Mouse (Mus musculus): ENCODE results near the gene Pola2. TPM values are rescaled to one million over a fixed set of nuclear protein-coding genes. Genes with fewer than 3 reads are reported as not detected.
A peak's percentile ranks its signal among the peaks of the same experiment; 100 is the strongest.

Gene Pola2
- polyA plus RNA-seq, 1 experiment from 2014 or later = 49.3 TPM

DNA sequence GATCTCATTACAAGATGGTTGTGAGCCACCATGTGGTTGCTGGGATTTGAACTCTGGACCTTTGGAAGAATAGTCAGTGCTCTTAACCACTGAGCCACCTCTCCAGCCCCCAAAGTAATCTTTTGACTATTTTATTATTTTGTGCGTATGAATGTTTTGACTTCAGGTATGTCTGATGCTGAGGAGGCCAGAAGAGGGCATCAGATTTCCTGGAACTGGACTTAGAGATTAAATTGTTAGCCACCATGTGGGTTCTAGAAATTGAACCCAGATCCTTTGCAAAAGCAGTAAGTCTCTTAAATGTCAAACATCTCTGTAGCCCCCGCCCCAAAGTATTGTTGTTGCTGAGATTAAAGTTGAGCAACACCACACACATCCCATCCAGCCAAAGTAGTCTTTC is 1.9 kb upstream of the Pola2 start:
- 86% methylated on average over 2 of the region's 2 CpGs for WGBS
- Histone ChIP-seq H3K4me1 (replicated peaks) (peaks cover 32% of the 10 kb centered on the region), H3K4me3 (no peak overlapping the region), H3K9me3 (replicated peaks) (no peaks in the 10 kb centered on the region), H3K9ac (no peak overlapping the region), H3K27ac (ENCODE audit: poor library complexity, severe bottlenecking) (no peak overlapping the region), H3K36me3 (0 out of 2 replicates have a peak, but pooled peaks cover 7% of the 10 kb centered on the region), H3K27me3 (replicated peaks) (no peaks in the 10 kb centered on the region), H3K4me2 (no peak overlapping the region)
- ATAC-seq (ENCODE audit: insufficient number of reproducible peaks, low FRiP score) = no peak

- Histone ChIP-seq H3K27me3 (replicated peaks) (no peaks in the 10 kb centered on the region), H3K4me3 (no peak overlapping the region), H3K9ac (no peak overlapping the region), H3K27ac (ENCODE audit: poor library complexity, severe bottlenecking) (no peak overlapping the region), H3K4me1 (replicated peaks) (peaks cover 32% of the 10 kb centered on the region), H3K9me3 (replicated peaks) (no peaks in the 10 kb centered on the region), H3K36me3 (peaks cover 12% of the 10 kb centered on the region; the same call in 1 of the 2 replicates), H3K4me2 (no peak overlapping the region)
- WGBS = 6% methylated on average over 4 of the region's 4 CpGs
- ATAC-seq (ENCODE audit: insufficient number of reproducible peaks, low FRiP score) = no peak
Observed at GRCm38 (mm10) chr19:5965280-5965679, 1.3 kb upstream of the Pola2 start.

GRCm38 (mm10) chr19:5964804-5965203 is 802 bp upstream of the Pola2 start:
- H3K4me1 ChIP-seq (replicated peaks) = peaks cover 32% of the 10 kb centered on the region
- ATAC-seq (ENCODE audit: insufficient number of reproducible peaks, low FRiP score) = no peak
- H3K27ac ChIP-seq (ENCODE audit: poor library complexity, severe bottlenecking) = no peak overlapping the region
- H3K9me3 ChIP-seq (replicated peaks) = no peaks in the 10 kb centered on the region
- H3K9ac ChIP-seq = 0 out of 2 replicates have a peak overlapping the region, but pooled peaks have one; percentile 93
- 84% methylated on average over 2 of the region's 2 CpGs for WGBS
- peak overlapping the region; percentile 89 for H3K4me2 ChIP-seq
- no peaks in the 10 kb centered on the region for H3K27me3 ChIP-seq (replicated peaks)
- H3K4me3 ChIP-seq = peak overlapping the region; percentile 82; the same call in 1 of the 2 replicates
- H3K36me3 ChIP-seq = peaks cover 15% of the 10 kb centered on the region

- Histone ChIP-seq H3K27ac (ENCODE audit: poor library complexity, severe bottlenecking) (no peak overlapping the region), H3K9ac (0 out of 2 replicates have a peak overlapping the region, but pooled peaks have one; percentile 93), H3K9me3 (replicated peaks) (no peaks in the 10 kb centered on the region), H3K36me3 (peaks cover 35% of the 10 kb centered on the region), H3K4me1 (replicated peaks) (peaks cover 32% of the 10 kb centered on the region), H3K27me3 (replicated peaks) (no peaks in the 10 kb centered on the region), H3K4me2 (peak overlapping the region; percentile 89), H3K4me3 (peak overlapping the region; percentile 82)
- no peak for ATAC-seq (ENCODE audit: insufficient number of reproducible peaks, low FRiP score)
- 26% methylated on average over 1 of the region's 1 CpGs for WGBS
Observed at GRCm38 (mm10) chr19:5962651-5963050, 1.4 kb downstream of the Pola2 start.

- Histone ChIP-seq H3K27me3 (replicated peaks) (no peaks in the 10 kb centered on the region), H3K4me1 (replicated peaks) (peaks cover 48% of the 10 kb centered on the region), H3K36me3 (peaks cover 50% of the 10 kb centered on the region), H3K9ac (no peak overlapping the region), H3K4me3 (no peak overlapping the region), H3K9me3 (replicated peaks) (no peaks in the 10 kb centered on the region), H3K27ac (ENCODE audit: poor library complexity, severe bottlenecking) (no peak overlapping the region), H3K4me2 (no peak overlapping the region)
- WGBS = 84% methylated on average over 5 of the region's 5 CpGs
- ATAC-seq (ENCODE audit: insufficient number of reproducible peaks, low FRiP score) = no peak
Observed at GRCm38 (mm10) chr19:5957371-5957770, 6.6 kb downstream of the Pola2 start.

DNA sequence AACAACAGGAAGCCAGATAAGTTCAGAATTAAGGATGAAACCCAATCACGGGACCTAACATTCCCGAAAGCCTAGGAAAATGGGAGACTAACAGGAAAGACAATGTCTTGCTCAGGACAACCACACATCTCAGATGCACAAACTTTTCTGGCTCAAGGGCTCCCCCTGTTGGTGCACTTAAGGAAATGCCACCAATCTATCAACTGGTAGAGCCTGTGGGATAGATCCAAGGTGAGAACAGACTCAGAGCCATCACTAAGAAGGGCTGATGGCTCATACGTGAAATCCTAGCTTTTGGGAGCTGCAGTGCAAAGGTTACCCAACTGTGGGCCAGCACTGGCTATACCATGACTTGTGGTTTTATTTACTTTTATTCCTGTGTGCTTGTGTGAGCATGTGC is 7.3 kb downstream of the Pola2 start:
- H3K4me3 ChIP-seq = no peak overlapping the region
- H3K4me2 ChIP-seq = no peak overlapping the region
- H3K9me3 ChIP-seq (replicated peaks) = no peaks in the 10 kb centered on the region
- no peak overlapping the region for H3K9ac ChIP-seq
- H3K27me3 ChIP-seq (replicated peaks) = no peaks in the 10 kb centered on the region
- peaks cover 50% of the 10 kb centered on the region for H3K4me1 ChIP-seq (replicated peaks)
- WGBS = 14% methylated on average over 3 of the region's 3 CpGs
- no peak overlapping the region for H3K27ac ChIP-seq (ENCODE audit: poor library complexity, severe bottlenecking)
- peaks cover 49% of the 10 kb centered on the region for H3K36me3 ChIP-seq
- peak; percentile 57; the same call in 1 of the 2 replicates for ATAC-seq (ENCODE audit: insufficient number of reproducible peaks, low FRiP score)

GRCm38 (mm10) chr19:5955704-5956670 is 8.0 kb downstream of the Pola2 start:
- Histone ChIP-seq H3K36me3 (peaks cover 45% of the 10 kb centered on the region), H3K27ac (ENCODE audit: poor library complexity, severe bottlenecking) (peak overlapping the region; percentile 78), H3K4me1 (replicated peaks) (peaks cover 52% of the 10 kb centered on the region), H3K9ac (no peak overlapping the region), H3K9me3 (replicated peaks) (no peaks in the 10 kb centered on the region), H3K27me3 (replicated peaks) (no peaks in the 10 kb centered on the region), H3K4me3 (peak overlapping the region; percentile 3; the same call in 1 of the 2 replicates), H3K4me2 (peak overlapping the region; percentile 48)
- ATAC-seq (ENCODE audit: insufficient number of reproducible peaks, low FRiP score) = peak; percentile 51
- WGBS = 52% methylated on average over 28 of the region's 28 CpGs

GRCm38 (mm10) chr19:5954936-5955335 is 9.1 kb downstream of the Pola2 start:
- peaks cover 47% of the 10 kb centered on the region for H3K36me3 ChIP-seq
- peaks cover 59% of the 10 kb centered on the region for H3K4me1 ChIP-seq (replicated peaks)

GRCm38 (mm10) chr19:5954031-5954710 is 9.8 kb downstream of the Pola2 start:
- Histone ChIP-seq H3K27me3 (replicated peaks) (no peaks in the 10 kb centered on the region), H3K9me3 (replicated peaks) (no peaks in the 10 kb centered on the region), H3K4me2 (no peak overlapping the region), H3K36me3 (peaks cover 46% of the 10 kb centered on the region), H3K4me1 (replicated peaks) (peaks cover 59% of the 10 kb centered on the region), H3K9ac (no peak overlapping the region), H3K27ac (ENCODE audit: poor library complexity, severe bottlenecking) (no peak overlapping the region), H3K4me3 (no peak overlapping the region)
- 77% methylated on average over 22 of the region's 22 CpGs for WGBS
- no peak for ATAC-seq (ENCODE audit: insufficient number of reproducible peaks, low FRiP score)

More at GRCm38 (mm10) chr19:5954936-5955335, 9.1 kb downstream of the Pola2 start:
- 0 out of 2 replicates have a peak overlapping the region, but pooled peaks have one; percentile 11 for H3K27ac ChIP-seq (ENCODE audit: poor library complexity, severe bottlenecking)
- H3K4me2 ChIP-seq = no peak overlapping the region
- H3K9ac ChIP-seq = 0 out of 2 replicates have a peak overlapping the region, but pooled peaks have one; percentile 33
- H3K9me3 ChIP-seq (replicated peaks) = no peaks in the 10 kb centered on the region
- ATAC-seq (ENCODE audit: insufficient number of reproducible peaks, low FRiP score) = no peak
- H3K27me3 ChIP-seq (replicated peaks) = no peaks in the 10 kb centered on the region
- no peak overlapping the region for H3K4me3 ChIP-seq
- WGBS = 90% methylated on average over 10 of the region's 10 CpGs

DNA sequence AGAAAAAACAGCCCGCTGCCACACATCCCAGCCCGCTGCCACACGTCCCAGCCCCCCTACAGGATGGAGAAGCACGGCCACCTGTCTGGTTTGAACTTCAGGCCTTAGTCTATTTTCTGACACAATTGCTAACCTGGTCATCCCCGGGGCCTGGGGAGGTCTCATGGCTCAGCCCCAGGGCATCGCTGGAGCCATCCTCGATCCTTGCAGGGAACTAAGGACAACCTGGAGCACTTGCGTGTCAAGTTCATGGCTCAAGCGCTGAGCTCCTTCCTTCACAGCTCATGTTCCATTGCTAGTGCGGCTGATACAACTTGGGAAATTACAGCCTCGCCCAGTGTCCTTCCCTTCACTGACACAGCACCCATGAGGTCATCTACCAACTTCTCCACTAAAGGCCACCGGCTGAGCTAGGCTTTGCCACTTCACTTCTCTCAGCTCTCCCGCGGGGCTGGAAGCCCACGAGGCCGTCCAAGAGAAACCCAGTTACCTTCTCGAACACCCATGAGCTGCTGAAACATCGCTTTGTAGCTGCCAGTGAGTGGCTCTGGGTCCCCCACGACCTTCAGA is 10.7 kb downstream of the Pola2 start:
- no peak for ATAC-seq (ENCODE audit: insufficient number of reproducible peaks, low FRiP score)
- H3K27me3 ChIP-seq (replicated peaks) = no peaks in the 10 kb centered on the region
- no peak overlapping the region for H3K4me3 ChIP-seq
- H3K4me2 ChIP-seq = 0 out of 2 replicates have a peak overlapping the region, but pooled peaks have one; percentile 38
- no peak overlapping the region for H3K9ac ChIP-seq
- H3K27ac ChIP-seq (ENCODE audit: poor library complexity, severe bottlenecking) = peak overlapping the region; percentile 93
- peaks cover 41% of the 10 kb centered on the region for H3K36me3 ChIP-seq
- WGBS = 73% methylated on average over 19 of the region's 19 CpGs
- no peaks in the 10 kb centered on the region for H3K9me3 ChIP-seq (replicated peaks)
- peaks cover 59% of the 10 kb centered on the region for H3K4me1 ChIP-seq (replicated peaks)
